In genomic region chr19:34662067-34662507, GRCm38 (mm10) we compare ENCODE assay signal across 8 mouse cellular contexts. TPM values are rescaled to one million over a fixed set of nuclear protein-coding genes. Genes with fewer than 3 reads are reported as not detected.
DNase-seq lines count a peak whose midpoint lies in the region; ATAC-seq and TF ChIP-seq lines count a peak whose summit lies in the region.

No protein-coding gene starts in this region.

- ATAC-seq in forebrain, embryonic 12.5 days (ENCODE audit: low FRiP score): peak; percentile 92
- peak; percentile 97 for ATAC-seq in heart, embryonic 16.5 days (replicated peaks; ENCODE audit: extremely low read depth, insufficient read depth, low FRiP score)
- ATAC-seq in liver, embryonic 16.5 days (ENCODE audit: low read depth): peak; percentile 82
- ATAC-seq in neural tube, embryonic 13.5 days (ENCODE audit: low read depth): peak; percentile 97

- peak overlapping the region; percentile 49 for H3K4me2 ChIP-seq in forebrain, embryonic 12.5 days
- peak overlapping the region; percentile 72 for H3K4me2 ChIP-seq in heart, embryonic 16.5 days (ENCODE audit: low read depth, low read length)
- peak overlapping the region; percentile 53 for H3K4me2 ChIP-seq in liver, embryonic 16.5 days (ENCODE audit: low read depth, low read length)
- peak overlapping the region; percentile 54 for H3K4me2 ChIP-seq in neural tube, embryonic 13.5 days

- H3K4me3 ChIP-seq in MEL (ENCODE audit: control insufficient read depth in 1 of 2, insufficient read depth in 1 of 2, low read depth in 2 of 2, low read length in 2 of 2): peak overlapping the region; percentile 19 to 54; a peak in 3 of 4 replicates
- H3K4me3 ChIP-seq in forebrain, embryonic 12.5 days (replicated peaks): peak overlapping the region; percentile 35
- H3K4me3 ChIP-seq in heart, embryonic 16.5 days (ENCODE audit: low read length): peak overlapping the region; percentile 61
- H3K4me3 ChIP-seq in liver, embryonic 16.5 days (ENCODE audit: low read depth, low read length): peak overlapping the region; percentile 40; the same call in 1 of the 2 replicates
- peak overlapping the region; percentile 38 for H3K4me3 ChIP-seq in neural tube, embryonic 13.5 days

- TF ChIP-seq RAD21 in MEL (IDR thresholded peaks at IDR 0.05; ENCODE audit: low read depth, low read length): peak; percentile 96

- peak overlapping the region; percentile 43; the same call in 1 of the 2 replicates for H3K9ac ChIP-seq in MEL (ENCODE audit: control insufficient read depth, low read depth, low read length, poor library complexity, severe bottlenecking)
- H3K9ac ChIP-seq in forebrain, embryonic 12.5 days: no peak overlapping the region
- H3K9ac ChIP-seq in heart, embryonic 16.5 days (ENCODE audit: low read length): peak overlapping the region; percentile 70
- peak overlapping the region; percentile 18; the same call in 1 of the 2 replicates for H3K9ac ChIP-seq in liver, embryonic 16.5 days (ENCODE audit: low read depth, low read length)
- H3K9ac ChIP-seq in neural tube, embryonic 13.5 days: 0 out of 2 replicates have a peak overlapping the region, but pooled peaks have one; percentile 38

- H3K36me3 ChIP-seq in MEL (ENCODE audit: control insufficient read depth in 1 of 2, insufficient read depth in 2 of 2, low read length in 2 of 2): peaks cover 0 to 2% of the 10 kb centered on the region in 2 experiments; a peak in 1 of 4 replicates
- H3K36me3 ChIP-seq in forebrain, embryonic 12.5 days (replicated peaks): no peaks in the 10 kb centered on the region
- no peaks in the 10 kb centered on the region for H3K36me3 ChIP-seq in heart, embryonic 16.5 days (ENCODE audit: control insufficient read depth, insufficient read depth)
- H3K36me3 ChIP-seq in liver, embryonic 16.5 days (ENCODE audit: control insufficient read depth, insufficient read depth): no peaks in the 10 kb centered on the region
- H3K36me3 ChIP-seq in neural tube, embryonic 13.5 days: no peaks in the 10 kb centered on the region

- H3K9me3 ChIP-seq in MEL (replicated peaks; ENCODE audit: insufficient read depth, low read length): no peaks in the 10 kb centered on the region
- no peaks in the 10 kb centered on the region for H3K9me3 ChIP-seq in forebrain, embryonic 12.5 days
- H3K9me3 ChIP-seq in heart, embryonic 16.5 days (replicated peaks; ENCODE audit: control insufficient read depth, low read length): no peaks in the 10 kb centered on the region
- H3K9me3 ChIP-seq in liver, embryonic 16.5 days (replicated peaks; ENCODE audit: control insufficient read depth, low read length): no peaks in the 10 kb centered on the region
- H3K9me3 ChIP-seq in neural tube, embryonic 13.5 days: no peaks in the 10 kb centered on the region

- peak; percentile 42 to 96 (median 70) for TF ChIP-seq CTCF in MEL (IDR thresholded peaks at IDR 0.05 in 2 of 3, conservative IDR thresholded peaks at IDR 0.05 in 1 of 3; ENCODE audit: control insufficient read depth in 1 of 3, insufficient read depth in 1 of 3, low read depth in 2 of 3, low read length in 3 of 3, poor library complexity in 1 of 3, severe bottlenecking in 1 of 3)

- no peak overlapping the region for H3K27ac ChIP-seq in MEL (ENCODE audit: control insufficient read depth, low read depth, low read length)
- H3K27ac ChIP-seq in forebrain, embryonic 12.5 days: no peak overlapping the region
- peak overlapping the region; percentile 78 for H3K27ac ChIP-seq in heart, embryonic 16.5 days (ENCODE audit: low read length)
- peak overlapping the region; percentile 39; the same call in 1 of the 2 replicates for H3K27ac ChIP-seq in liver, embryonic 16.5 days (ENCODE audit: low read length)
- no peak overlapping the region for H3K27ac ChIP-seq in neural tube, embryonic 13.5 days (replicated peaks)

- peaks cover 0 to 2% of the 10 kb centered on the region in 2 experiments; a peak in 1 of 4 replicates for H3K27me3 ChIP-seq in MEL (ENCODE audit: control insufficient read depth in 1 of 2, insufficient read depth in 2 of 2, low read length in 2 of 2)
- no peaks in the 10 kb centered on the region for H3K27me3 ChIP-seq in forebrain, embryonic 12.5 days
- H3K27me3 ChIP-seq in heart, embryonic 16.5 days (ENCODE audit: control insufficient read depth, insufficient read depth, low read length): no peaks in the 10 kb centered on the region
- no peaks in the 10 kb centered on the region for H3K27me3 ChIP-seq in liver, embryonic 16.5 days (ENCODE audit: control insufficient read depth, insufficient read depth, low read depth, low read length)
- no peaks in the 10 kb centered on the region for H3K27me3 ChIP-seq in neural tube, embryonic 13.5 days

- peak; percentile 85 for DNase-seq in MEL (ENCODE audit: low read depth, low spot score)
- peak; percentile 73 for DNase-seq in c-Kit-positive CD71-positive TER-119-positive erythroid progenitor cells, embryonic 14.5 days (ENCODE audit: low spot score)
- DNase-seq in kidney, postnatal 25 days: peak; percentile 76 to 82
- peak; percentile 25 for DNase-seq in thymus, postnatal 25 days

- peaks cover 0 to 4% of the 10 kb centered on the region in 2 experiments; a peak in 1 of 4 replicates for H3K4me1 ChIP-seq in MEL (ENCODE audit: control insufficient read depth in 1 of 2, insufficient read depth in 2 of 2, low read length in 2 of 2)
- no peaks in the 10 kb centered on the region for H3K4me1 ChIP-seq in forebrain, embryonic 12.5 days
- 0 out of 2 replicates have a peak, but pooled peaks cover 4% of the 10 kb centered on the region for H3K4me1 ChIP-seq in heart, embryonic 16.5 days (ENCODE audit: control insufficient read depth, insufficient read depth, low read length)
- H3K4me1 ChIP-seq in liver, embryonic 16.5 days (ENCODE audit: control insufficient read depth, low read depth, low read length): peaks cover 22% of the 10 kb centered on the region
- 0 out of 2 replicates have a peak, but pooled peaks cover 5% of the 10 kb centered on the region for H3K4me1 ChIP-seq in neural tube, embryonic 13.5 days (replicated peaks)

- no peak for TF ChIP-seq POLR2A in MEL (IDR thresholded peaks at IDR 0.05; ENCODE audit: control insufficient read depth in 1 of 2, insufficient read depth in 1 of 2, low read depth in 1 of 2, low read length in 2 of 2, poor library complexity in 1 of 2)

- 20% methylated on average over 13 of the region's 13 CpGs for WGBS in forebrain, embryonic 12.5 days
- WGBS in heart, embryonic 16.5 days: 9% methylated on average over 13 of the region's 13 CpGs
- WGBS in liver, embryonic 16.5 days (ENCODE audit: insufficient replicate concordance): 13% methylated on average over 13 of the region's 13 CpGs
- 20% methylated on average over 13 of the region's 13 CpGs for WGBS in neural tube, embryonic 13.5 days

- TF ChIP-seq EP300 in MEL (IDR thresholded peaks at IDR 0.05; ENCODE audit: low read depth in 1 of 2, low read length in 2 of 2): no peak

- H3K79me2 ChIP-seq in MEL (ENCODE audit: control insufficient read depth, insufficient read depth, low read length, poor library complexity): no peaks in the 10 kb centered on the region

TF ChIP-seq in MEL, 35 proteins besides CTCF, POLR2A, EP300 and RAD21 (continues in another document):
- no peak for TF ChIP-seq MYC (IDR thresholded peaks at IDR 0.05; ENCODE audit: low read depth, low read length)
- no peak for TF ChIP-seq ELF1 (IDR thresholded peaks at IDR 0.05; ENCODE audit: low read depth, low read length)
- TF ChIP-seq ZC3H11A (IDR thresholded peaks at IDR 0.05; ENCODE audit: low read depth, low read length): peak; percentile 79
- peak; percentile 28; the same call in 1 of the 2 replicates for TF ChIP-seq MAX (IDR thresholded peaks at IDR 0.05; ENCODE audit: low read length)
- TF ChIP-seq NELFE (IDR thresholded peaks at IDR 0.05; ENCODE audit: low read depth, low read length): no peak
- TF ChIP-seq GATA1 (IDR thresholded peaks at IDR 0.05; ENCODE audit: low read depth, low read length): peak; percentile 80
- TF ChIP-seq NRF1 (IDR thresholded peaks at IDR 0.05; ENCODE audit: insufficient read depth, low read depth, low read length, poor library complexity, severe bottlenecking): peak; percentile 61
- no peak for TF ChIP-seq CHD1 (IDR thresholded peaks at IDR 0.05; ENCODE audit: low read depth, low read length)
- TF ChIP-seq SMC3 (IDR thresholded peaks at IDR 0.05; ENCODE audit: low read depth, low read length): peak; percentile 86
- TF ChIP-seq POLR2AphosphoS2 (IDR thresholded peaks at IDR 0.05; ENCODE audit: low read length): no peak
- peak; percentile 30; the same call in 1 of the 2 replicates for TF ChIP-seq SIN3A (IDR thresholded peaks at IDR 0.05; ENCODE audit: low read length)

RNA-seq across cellular contexts. Expression of gene Ifit1, which starts 21.4 kb away (rescaled TPM):
- total RNA-seq in MEL (2012; rRNA removed): 0.12 TPM in 1 of 2 replicates, not detected in the other
- polyA plus RNA-seq in MEL (2012; ENCODE audit: insufficient read depth in 1 of 2, insufficient read length in 2 of 2, low read depth in 1 of 2, low replicate concordance in 2 of 2, missing spikeins in 1 of 2): under 1 TPM in 1 of 2 experiments, not detected in 1; 0.31 TPM
- polyA plus RNA-seq in forebrain, embryonic 12.5 days (2016; fragmentation: Nextera tagmentation; extraction: Ambion mirVana): 0.11 and 0.17 TPM in 2 replicates
- 1.3 and 3.0 TPM in 2 replicates for polyA plus RNA-seq in heart, embryonic 16.5 days (2015; fragmentation: Nextera tagmentation; extraction: Ambion mirVana)
- polyA plus RNA-seq in liver, embryonic 16.5 days (2015; fragmentation: Nextera tagmentation; extraction: Ambion mirVana): 0.77 and 0.81 TPM in 2 replicates
- polyA plus RNA-seq in neural tube, embryonic 13.5 days (2015; fragmentation: Nextera tagmentation; extraction: Ambion mirVana): 0.32 and 0.75 TPM in 2 replicates

RNA-seq across cellular contexts. Expression of gene Ifit1bl2, which starts 21.5 kb away (rescaled TPM):
- total RNA-seq in MEL (2012; rRNA removed): not detected in 2 replicates
- not detected for polyA plus RNA-seq in MEL (2012; ENCODE audit: insufficient read depth in 1 of 2, insufficient read length in 2 of 2, low read depth in 1 of 2, low replicate concordance in 2 of 2, missing spikeins in 1 of 2)
- polyA plus RNA-seq in forebrain, embryonic 12.5 days (2016; fragmentation: Nextera tagmentation; extraction: Ambion mirVana): not detected in 2 replicates
- 1.3 and 1.6 TPM in 2 replicates for polyA plus RNA-seq in heart, embryonic 16.5 days (2015; fragmentation: Nextera tagmentation; extraction: Ambion mirVana)
- 0.09 and 0.30 TPM in 2 replicates for polyA plus RNA-seq in liver, embryonic 16.5 days (2015; fragmentation: Nextera tagmentation; extraction: Ambion mirVana)
- 0.18 TPM in 1 of 2 replicates, not detected in the other for polyA plus RNA-seq in neural tube, embryonic 13.5 days (2015; fragmentation: Nextera tagmentation; extraction: Ambion mirVana)

RNA-seq across cellular contexts. Expression of gene Ifit3b, which starts 54.3 kb away (rescaled TPM):
- not detected in 2 replicates for total RNA-seq in MEL (2012; rRNA removed)
- polyA plus RNA-seq in MEL (2012; ENCODE audit: insufficient read depth in 1 of 2, insufficient read length in 2 of 2, low read depth in 1 of 2, low replicate concordance in 2 of 2, missing spikeins in 1 of 2): not detected
- 0.09 TPM in 1 of 2 replicates, not detected in the other for polyA plus RNA-seq in forebrain, embryonic 12.5 days (2016; fragmentation: Nextera tagmentation; extraction: Ambion mirVana)
- 0.49 and 0.52 TPM in 2 replicates for polyA plus RNA-seq in heart, embryonic 16.5 days (2015; fragmentation: Nextera tagmentation; extraction: Ambion mirVana)
- polyA plus RNA-seq in liver, embryonic 16.5 days (2015; fragmentation: Nextera tagmentation; extraction: Ambion mirVana): 0.28 and 0.41 TPM in 2 replicates
- polyA plus RNA-seq in neural tube, embryonic 13.5 days (2015; fragmentation: Nextera tagmentation; extraction: Ambion mirVana): 0.35 TPM in 1 of 2 replicates, not detected in the other

Comparison
In these comparisons a context has a peak if more than half of its experiments do, and no peak if none do; other contexts are left out.
1. DNase-seq: peak in every context shown above with its lines; median percentile 85 in MEL; 79 in kidney, postnatal 25 days; 73 in c-Kit-positive CD71-positive TER-119-positive erythroid progenitor cells, embryonic 14.5 days; 25 in thymus, postnatal 25 days.
2. H3K27ac ChIP-seq: peak in heart, embryonic 16.5 days (single experiment) and liver, embryonic 16.5 days (single experiment); none in MEL (single experiment), forebrain, embryonic 12.5 days (single experiment) and neural tube, embryonic 13.5 days (single experiment).
3. Peak in every context shown above with its lines, with median percentiles within 50 percentile points of each other: H3K4me3 ChIP-seq, ATAC-seq and H3K4me2 ChIP-seq.